Mouse (Mus musculus): Measurements from ENCODE around the gene Gpr153.
A peak's percentile ranks its signal among the peaks of the same experiment; 100 is the strongest.
"Not testable (repeated sequence)": the region's sequence is repeated elsewhere in the genome, so short reads cannot be mapped to it uniquely, and the experiment has no call there.

Gpr153 gene

GRCm38 (mm10) chr4:152273621-152274236 lies at the start of gene Gpr153:
TSS of gene Gpr153 (plus strand) at chr4:152274232.
- peak; percentile 67 for DNase-seq

GRCm38 (mm10) chr4:152226901-152227486 lies 47.0 kb upstream of the Gpr153 start:
- DNase-seq = no peak

DNA sequence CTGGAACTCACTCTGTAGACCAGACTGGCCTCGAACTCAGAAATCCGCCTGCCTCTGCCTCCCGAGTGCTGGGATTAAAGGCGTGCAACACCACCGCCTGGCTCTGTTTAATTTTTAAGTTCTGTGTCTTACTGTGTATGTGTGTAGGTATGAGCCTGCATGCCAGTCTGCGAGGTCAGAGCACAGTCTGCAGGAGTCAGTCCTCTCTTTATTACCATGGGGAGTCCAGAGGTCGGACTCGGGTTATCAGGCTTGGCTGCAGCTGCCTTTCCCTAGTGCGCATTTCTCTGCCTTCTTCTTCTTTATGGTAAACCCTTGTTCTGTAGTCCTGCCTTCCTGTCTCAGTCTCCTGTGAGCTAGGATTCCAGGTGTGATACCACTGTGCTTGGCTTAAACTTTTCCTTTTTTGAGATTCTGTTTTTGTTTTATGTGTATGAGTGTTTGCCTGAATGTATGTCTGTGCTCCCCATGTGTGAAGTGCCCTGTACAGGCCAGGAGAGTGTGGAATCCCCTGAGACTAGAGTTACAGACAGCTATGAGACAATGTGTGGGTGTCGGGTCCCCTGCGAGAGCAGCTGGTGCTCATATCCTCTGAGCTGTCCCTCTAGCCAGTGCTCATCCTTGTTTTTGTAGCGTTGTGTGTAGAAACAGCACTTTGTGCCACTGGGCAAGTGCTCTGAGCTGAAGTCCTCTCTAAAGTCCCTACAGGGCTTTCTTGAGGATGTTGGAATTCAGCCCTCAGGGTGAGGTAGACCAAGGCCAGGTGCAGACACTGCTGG lies 46.1 kb upstream of the Gpr153 start:
- no peak for DNase-seq

- DNase-seq = not testable (repeated sequence)
These were observed 43.7 kb upstream of the Gpr153 start for GRCm38 (mm10) chr4:152230331-152230730.

- DNase-seq = no peak
These were observed 42.7 kb upstream of the Gpr153 start for GRCm38 (mm10) chr4:152231326-152231725.

- DNase-seq = peak; percentile 80
These were observed 41.6 kb upstream of the Gpr153 start for GRCm38 (mm10) chr4:152232411-152232903.

DNA sequence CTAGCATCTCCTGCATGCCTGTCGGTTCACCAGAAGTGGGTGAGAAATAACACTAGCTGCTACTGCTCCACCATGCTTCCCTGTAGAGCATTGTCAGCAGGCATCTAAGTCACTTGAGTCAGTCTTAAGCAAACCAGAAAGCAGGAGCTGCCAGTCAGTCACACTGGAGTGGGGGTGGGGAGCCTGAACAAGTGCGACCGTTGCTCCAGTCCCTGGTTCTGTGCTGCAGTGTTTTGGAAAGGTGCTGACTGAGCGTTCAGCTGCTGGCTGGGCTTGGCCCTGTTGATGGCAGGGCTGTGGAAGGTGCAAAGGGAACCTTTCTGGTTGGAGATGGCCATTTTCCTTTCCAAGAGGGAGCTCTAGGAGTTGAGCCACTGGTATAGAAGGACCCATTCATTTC lies 34.1 kb upstream of the Gpr153 start:
- DNase-seq = no peak

DNA sequence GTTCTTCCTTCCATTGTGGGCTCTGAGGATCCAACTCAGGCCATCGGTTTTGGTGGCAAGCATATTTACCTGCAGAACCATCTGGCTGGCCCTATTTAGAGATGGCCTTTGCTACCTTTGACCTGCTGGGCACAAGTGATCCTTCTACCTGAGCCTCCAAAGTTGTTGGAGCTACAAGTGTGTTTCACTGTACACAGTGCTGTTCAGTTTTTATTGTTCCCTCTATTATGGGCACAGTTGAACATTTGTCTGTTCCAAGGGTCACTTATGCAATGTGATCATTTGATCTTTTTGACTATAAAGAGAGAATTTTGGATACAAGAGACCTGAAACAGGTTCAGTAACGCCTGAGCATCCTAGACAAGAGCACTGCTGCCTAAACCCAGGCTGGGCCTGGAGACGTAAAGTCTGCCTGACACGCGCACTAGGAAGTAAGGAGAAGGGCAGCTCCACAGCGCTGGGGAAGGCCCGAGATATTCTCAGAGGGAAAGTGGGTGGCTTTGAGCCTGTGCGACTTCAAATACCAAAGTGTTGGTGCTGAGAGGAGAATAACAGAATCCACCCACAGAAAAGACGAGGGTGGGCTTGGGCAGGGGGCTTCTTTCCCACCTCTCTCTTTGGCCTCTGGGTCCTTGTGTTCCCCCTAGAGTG lies 30.7 kb upstream of the Gpr153 start:
- DNase-seq = no peak

DNA sequence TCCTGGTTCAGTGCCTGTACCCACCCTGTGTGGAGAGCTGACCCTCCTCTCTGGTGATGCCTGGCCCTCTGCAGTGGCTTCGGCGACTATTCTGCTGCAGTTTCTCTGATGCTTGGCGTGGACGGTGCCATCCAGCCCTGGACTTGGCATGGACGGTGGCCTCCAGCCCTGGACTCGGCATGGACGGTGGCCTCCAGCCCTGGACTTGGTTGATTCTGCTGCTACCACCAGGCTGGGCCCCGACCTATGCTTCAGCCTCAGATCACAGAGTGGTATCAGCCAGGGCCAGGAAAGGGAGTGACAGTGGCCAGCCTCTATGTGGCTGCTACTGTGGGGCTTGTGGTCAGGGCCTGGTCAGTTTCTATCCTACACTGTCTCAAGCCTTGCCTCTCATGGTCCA lies 30.1 kb upstream of the Gpr153 start:
- DNase-seq = peak; percentile 76

GRCm38 (mm10) chr4:152244545-152245522 lies 29.2 kb upstream of the Gpr153 start:
- peak; percentile 57 for DNase-seq

GRCm38 (mm10) chr4:152246011-152246410 lies 28.0 kb upstream of the Gpr153 start:
- peak; percentile 33 for DNase-seq

- no peak for DNase-seq
These were observed 26.8 kb upstream of the Gpr153 start for GRCm38 (mm10) chr4:152247195-152247594.

GRCm38 (mm10) chr4:152250615-152251014 lies 23.4 kb upstream of the Gpr153 start:
- no peak for DNase-seq

- no peak for DNase-seq
These were observed 20.8 kb upstream of the Gpr153 start for GRCm38 (mm10) chr4:152253183-152253759.

GRCm38 (mm10) chr4:152257070-152257469 lies 17.0 kb upstream of the Gpr153 start:
- DNase-seq = peak; percentile 83

DNA sequence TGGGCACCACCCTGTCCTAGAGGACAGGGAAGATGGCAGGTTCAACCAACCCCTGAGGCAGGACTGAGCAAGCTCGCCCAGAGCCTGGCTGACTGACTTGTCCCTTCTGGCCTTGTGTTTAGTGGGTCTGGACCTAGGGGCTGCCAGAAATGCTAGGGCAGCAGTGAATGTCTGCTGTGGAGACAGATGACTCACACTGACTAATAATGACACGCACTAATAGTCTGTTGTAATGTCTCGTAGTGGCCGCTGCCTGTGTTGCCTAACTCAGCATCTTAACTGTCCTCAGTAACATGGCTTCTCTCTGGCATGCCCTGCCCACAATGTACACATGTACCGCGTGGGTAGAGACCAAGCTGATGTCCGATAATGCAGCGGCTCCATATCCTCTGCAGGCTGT lies 13.6 kb upstream of the Gpr153 start:
- DNase-seq = no peak

GRCm38 (mm10) chr4:152262187-152262586 lies 11.8 kb upstream of the Gpr153 start:
- no peak for DNase-seq

GRCm38 (mm10) chr4:152263089-152263488 lies 10.9 kb upstream of the Gpr153 start:
- DNase-seq = no peak

DNA sequence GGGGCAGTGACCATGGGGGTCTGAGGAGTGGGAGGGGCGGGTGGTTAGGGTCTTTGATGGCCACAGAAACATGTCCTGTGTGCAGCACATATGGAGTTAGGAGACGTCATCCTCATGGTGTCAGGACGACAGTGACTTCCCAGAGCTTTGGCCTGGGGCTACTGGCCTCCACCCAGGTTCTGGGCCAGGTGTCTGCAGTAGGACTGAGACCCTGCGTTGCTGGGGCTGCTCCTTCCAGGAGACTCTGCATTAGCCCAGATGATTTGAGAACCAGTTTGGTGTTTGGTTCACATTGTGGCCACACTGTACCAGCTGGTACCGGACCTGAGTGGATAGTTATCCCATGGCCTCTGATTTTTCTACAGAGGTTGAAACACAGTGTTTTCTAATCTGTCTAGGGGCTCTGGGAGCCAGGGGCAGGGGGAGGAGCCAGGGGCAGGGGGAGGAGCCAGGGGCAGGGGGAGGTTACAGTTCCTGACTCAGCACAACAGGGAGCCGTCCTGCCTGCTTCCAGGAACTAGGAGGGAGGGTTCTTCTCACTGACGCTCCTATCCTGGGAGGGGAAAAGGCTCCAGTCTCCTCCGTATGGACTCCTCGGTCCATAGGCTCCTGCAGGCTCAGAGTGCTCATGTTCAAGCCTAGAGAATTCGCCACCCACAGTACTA lies 10.4 kb upstream of the Gpr153 start:
- DNase-seq = no peak

DNA sequence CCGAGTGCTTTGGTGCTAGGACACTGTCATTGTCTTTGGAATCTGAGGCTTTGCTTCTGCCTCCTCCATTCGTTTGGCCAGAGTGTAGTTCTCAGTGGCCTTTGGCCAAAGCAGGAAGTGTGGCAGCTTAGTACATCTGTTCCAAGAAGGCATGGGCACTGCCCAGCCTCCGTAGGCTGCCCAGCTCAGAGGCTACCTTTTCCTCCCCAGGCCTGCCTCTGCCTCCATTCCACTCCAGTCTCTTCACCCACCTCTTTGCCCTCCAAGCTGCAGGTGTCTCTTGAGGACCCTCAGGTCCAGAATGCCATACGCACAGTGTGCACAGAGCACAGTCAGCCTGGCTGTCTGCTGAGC lies 9.9 kb upstream of the Gpr153 start:
- peak; percentile 71 for DNase-seq

- DNase-seq = no peak
These were observed 9.0 kb upstream of the Gpr153 start for GRCm38 (mm10) chr4:152264867-152265568.

All from cerebellum, adult 11-12 months (tissue).